Mouse (Mus musculus) kidney, postnatal 0 days (tissue): ENCODE results near the gene Sephs2. TPM values are rescaled to one million over a fixed set of nuclear protein-coding genes. Genes with fewer than 3 reads are reported as not detected.
A peak's percentile ranks its signal among the peaks of the same experiment; 100 is the strongest.

ENCODE experiments used
- ATAC-seq: fragments of 200-750 bp; cut with Nextera tagmentation; replicated peaks from 2 replicates; pipeline ENCODE4 v1.8.0; 2017; ENCODE audit warnings: low read depth, moderate number of reproducible peaks, moderate TSS enrichment, moderate library complexity; ENCODE audit not compliant: low FRiP score
- DNase-seq: peaks from one replicate; pipeline ENCODE4 v3.0.0-alpha.2; 2016; ENCODE audit warnings: low spot score
- H3K27ac ChIP-seq: fragments of 300-500 bp; sonication (generic); 2 replicates; pipeline ENCODE4 v1.5.1; 2014; ENCODE audit warnings: mild to moderate bottlenecking
- H3K27me3 ChIP-seq: fragments of 300-500 bp; sonication (generic); 2 replicates; pipeline ENCODE4 v1.6.1; 2014; ENCODE audit warnings: low read length, mixed read lengths; ENCODE audit not compliant: insufficient read depth
- H3K36me3 ChIP-seq: fragments of 300-500 bp; sonication (generic); 2 replicates; pipeline ENCODE4 v1.6.1; 2014; ENCODE audit warnings: low read length, mixed read lengths; ENCODE audit not compliant: insufficient read depth
- H3K4me1 ChIP-seq: fragments of 300-500 bp; sonication (generic); replicated peaks from 2 replicates; pipeline ENCODE4 v1.6.1; 2014; ENCODE audit warnings: antibody characterized with exemption, low read length, mixed read lengths; ENCODE audit not compliant: insufficient read depth
- H3K4me2 ChIP-seq: fragments of 300-500 bp; sonication (generic); 2 replicates; pipeline ENCODE4 v1.6.1; 2014; ENCODE audit warnings: mild to moderate bottlenecking, low read length, moderate library complexity, mixed read lengths
- H3K4me3 ChIP-seq: fragments of 300-500 bp; sonication (generic); replicated peaks from 2 replicates; pipeline ENCODE4 v1.5.1; 2014; ENCODE audit warnings: low read depth, low read length
- H3K9ac ChIP-seq: fragments of 300-500 bp; sonication (generic); 2 replicates; pipeline ENCODE4 v1.6.1; 2014; ENCODE audit warnings: low read depth, low read length
- H3K9me3 ChIP-seq: fragments of 300-500 bp; sonication (generic); replicated peaks from 2 replicates; pipeline ENCODE4 v1.6.1; 2016; ENCODE audit warnings: low read length, inconsistent platforms, mixed read lengths
- CTCF ChIP-seq: IDR thresholded peaks from 2 replicates; pipeline ENCODE4 v1.5.1; 2016; ENCODE audit warnings: antibody characterized with exemption, low read depth, mild to moderate bottlenecking, moderate library complexity
- WGBS: fragments of 180-500 bp; shearing (Covaris S2); extraction: QIAGEN DNeasy Blood & Tissue Kit; methylation state at CpG from one replicate; pipeline ENCODE4 v1.1.7; 2014; 5-methylcytosine and 5-hydroxymethylcytosine counted together
- polyA plus RNA-seq: library from polyadenylated mRNA; unstranded; fragments of >200 nt; fragmentation: Nextera tagmentation; extraction: Ambion mirVana; gene quantifications from 2 replicates; pipeline ENCODE4 v1.2.1, GENCODE M21; 2015

Sephs2 gene
- polyA plus RNA-seq, 1 experiment from 2014 or later = 207 TPM

- Histone ChIP-seq H3K9ac (peak overlapping the region; percentile 87), H3K4me2 (peak overlapping the region; percentile 67), H3K4me1 (peaks cover 13% of the 10 kb centered on the region), H3K36me3 (peaks cover 22% of the 10 kb centered on the region), H3K4me3 (peak overlapping the region; percentile 90), H3K27me3 (no peaks in the 10 kb centered on the region), H3K9me3 (no peaks in the 10 kb centered on the region), H3K27ac (peak overlapping the region; percentile 97)
- DNase-seq (peak; percentile 40), ATAC-seq (no peak)
- no peak for TF ChIP-seq CTCF
- WGBS = 4% methylated on average over 20 of the region's 20 CpGs
Measured at GRCm38 (mm10) chr7:127231826-127232621, 41.8 kb downstream of the Sephs2 start.

- peak overlapping the region; percentile 87; the same call in 1 of the 2 replicates for H3K9ac ChIP-seq
- peak overlapping the region; percentile 97; the same call in 1 of the 2 replicates for H3K27ac ChIP-seq
- ATAC-seq (no peak), DNase-seq (no peak)
- H3K4me1 ChIP-seq = peaks cover 13% of the 10 kb centered on the region
- H3K27me3 ChIP-seq = no peaks in the 10 kb centered on the region
- peak overlapping the region; percentile 67 for H3K4me2 ChIP-seq
- peaks cover 16% of the 10 kb centered on the region for H3K36me3 ChIP-seq
- 52% methylated on average over 3 of the region's 3 CpGs for WGBS
- H3K4me3 ChIP-seq = peak overlapping the region; percentile 90
- TF ChIP-seq CTCF = no peak
- H3K9me3 ChIP-seq = no peaks in the 10 kb centered on the region
Measured at GRCm38 (mm10) chr7:127231376-127231775, 42.5 kb downstream of the Sephs2 start.

GRCm38 (mm10) chr7:127228615-127229303, 45.1 kb downstream of the Sephs2 start:
- 73% methylated on average over 4 of the region's 4 CpGs for WGBS
- ATAC-seq (no peak), DNase-seq (peak; percentile 88)

GRCm38 (mm10) chr7:127225147-127225995, 48.5 kb downstream of the Sephs2 start:
- no peaks in the 10 kb centered on the region for H3K36me3 ChIP-seq
- H3K4me1 ChIP-seq = no peaks in the 10 kb centered on the region
- DNase-seq = no peak
- H3K9ac ChIP-seq = no peak overlapping the region
- ATAC-seq = no peak
- no peaks in the 10 kb centered on the region for H3K9me3 ChIP-seq
- TF ChIP-seq CTCF = no peak
- WGBS = 84% methylated on average over 11 of the region's 11 CpGs
- H3K4me3 ChIP-seq = no peak overlapping the region
- no peaks in the 10 kb centered on the region for H3K27me3 ChIP-seq
- no peak overlapping the region for H3K4me2 ChIP-seq
- H3K27ac ChIP-seq = no peak overlapping the region

More at GRCm38 (mm10) chr7:127228615-127229303, 45.1 kb downstream of the Sephs2 start:
- peak; percentile 82 for TF ChIP-seq CTCF
- H3K27me3 ChIP-seq = no peaks in the 10 kb centered on the region
- no peak overlapping the region for H3K9ac ChIP-seq
- peaks cover 13% of the 10 kb centered on the region for H3K4me1 ChIP-seq
- no peak overlapping the region for H3K4me3 ChIP-seq
- no peaks in the 10 kb centered on the region for H3K36me3 ChIP-seq
- H3K9me3 ChIP-seq = no peaks in the 10 kb centered on the region
- peak overlapping the region; percentile 50; the same call in 1 of the 2 replicates for H3K27ac ChIP-seq
- no peak overlapping the region for H3K4me2 ChIP-seq

- Histone ChIP-seq H3K9ac (no peak overlapping the region), H3K4me3 (no peak overlapping the region), H3K4me1 (no peaks in the 10 kb centered on the region), H3K36me3 (no peaks in the 10 kb centered on the region), H3K27me3 (no peaks in the 10 kb centered on the region), H3K9me3 (no peaks in the 10 kb centered on the region), H3K27ac (no peak overlapping the region), H3K4me2 (no peak overlapping the region)
- ATAC-seq (no peak), DNase-seq (no peak)
- WGBS = 89% methylated on average over 6 of the region's 6 CpGs
- TF ChIP-seq CTCF = no peak
Measured at GRCm38 (mm10) chr7:127224616-127225015, 49.2 kb downstream of the Sephs2 start.
